Mouse (Mus musculus): Measurements from ENCODE around the gene Clgn.

DNA sequence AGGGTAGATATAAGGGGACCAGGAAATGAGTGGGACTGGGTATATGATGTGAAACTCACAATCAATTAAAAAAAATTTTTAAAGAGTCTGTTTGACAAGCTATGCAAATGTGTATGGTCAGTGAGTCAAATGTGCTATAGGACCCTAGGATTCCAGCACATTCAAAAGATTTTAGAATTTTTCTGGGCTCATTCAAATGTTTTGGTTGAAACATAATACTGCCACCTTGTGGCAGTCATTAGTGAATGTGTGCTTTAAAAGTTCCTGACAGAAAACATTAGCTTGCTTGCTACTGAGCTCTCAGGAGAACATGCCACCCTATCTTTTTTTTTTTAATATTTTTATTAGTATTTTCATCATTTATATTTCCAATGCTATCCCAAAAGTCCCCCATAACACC is 47.0 kb upstream of the Clgn start:
- peak; percentile 36; the same call in 1 of the 2 replicates for TF ChIP-seq CTCF (IDR thresholded peaks at IDR 0.05; ENCODE audit: low read depth)
- no peak for TF ChIP-seq EP300 (IDR thresholded peaks at IDR 0.05; ENCODE audit: low read depth)

All from liver, embryonic 14.5 days (tissue).